Mouse (Mus musculus) G1E (cell line): ENCODE data around the gene Cd47. TPM values are rescaled to one million over a fixed set of nuclear protein-coding genes. Genes with fewer than 3 reads are reported as not detected.
A peak's percentile ranks its signal among the peaks of the same experiment; 100 is the strongest.

Experiments
- ATAC-seq: 2 replicates; pipeline ENCODE4 v1.8.0; 2016; ENCODE audit warnings: mild to moderate bottlenecking; ENCODE audit not compliant: insufficient number of reproducible peaks, poor library complexity, low FRiP score, severe bottlenecking; ENCODE audit errors: extremely low read depth
- DNase-seq: peaks from one replicate; pipeline ENCODE4 v3.0.0; 2012; ENCODE audit warnings: low spot score
- H3K27me3 ChIP-seq: 2 replicates; pipeline ENCODE4 v1.6.1; 2012; ENCODE audit warnings: mild to moderate bottlenecking, low read length, inconsistent platforms; ENCODE audit not compliant: insufficient read depth
- H3K36me3 ChIP-seq: replicated peaks from 2 replicates; pipeline ENCODE3; 2012; ENCODE audit warnings: mild to moderate bottlenecking, inconsistent platforms
- H3K4me1 ChIP-seq: 2 replicates; pipeline ENCODE4 v1.6.1; 2012; ENCODE audit warnings: low read depth, low read length, inconsistent platforms, mixed read lengths; ENCODE audit not compliant: insufficient read depth
- H3K4me3 ChIP-seq: 2 replicates; pipeline ENCODE4 v1.5.1; 2012; ENCODE audit warnings: low read depth, mild to moderate bottlenecking, inconsistent platforms, low read length, moderate library complexity, mixed read lengths
- H3K9me3 ChIP-seq: replicated peaks from 2 replicates; pipeline ENCODE4 v1.6.1; 2012; ENCODE audit warnings: inconsistent platforms
- CTCF ChIP-seq: IDR thresholded peaks from 2 replicates; pipeline ENCODE4 v1.5.1; 2012; ENCODE audit warnings: low read depth, low read length, inconsistent platforms, mixed read lengths
- GATA1 ChIP-seq: IDR thresholded peaks from 2 replicates; pipeline ENCODE4 v1.6.1; 2012; ENCODE audit warnings: borderline replicate concordance, low read length, inconsistent platforms, mixed read lengths
- GATA2 ChIP-seq: IDR thresholded peaks from 2 replicates; pipeline ENCODE4 v1.6.1; 2012; ENCODE audit warnings: low read depth, low read length, inconsistent platforms, borderline replicate concordance
- POLR2AphosphoS5 ChIP-seq: IDR thresholded peaks from 2 replicates; pipeline ENCODE4 v1.6.1; 2012; ENCODE audit warnings: low read depth, low read length, inconsistent platforms; ENCODE audit not compliant: insufficient replicate concordance
- TAL1 ChIP-seq: conservative IDR thresholded peaks from 2 replicates; pipeline ENCODE4 v1.6.1; 2012; ENCODE audit warnings: low read depth, low read length, inconsistent platforms, mixed read lengths
- polyA plus RNA-seq: library from polyadenylated mRNA; stranded (reverse); fragments of >175 nt; gene quantifications from 2 replicates; pipeline ENCODE4 v1.2.3, GENCODE M21; 2012
- total RNA-seq, 2 experiments: library from RNA; stranded (forward) in 1 of 2; stranded (reverse) in 1 of 2; fragments of 200-1000 nt in 1 of 2; fragments of >200 nt in 1 of 2; fragmentation: Nextera tagmentation in 1 of 2; gene quantifications; 2 replicates each; pipeline ENCODE4 v1.2.3; 2014 to 2017

The Cd47 gene
- total and polyA plus RNA-seq, 3 experiments: 88.8 to 451 (median 155) TPM

GRCm38 (mm10) chr16:49858907-49859853 is 58.8 kb downstream of the Cd47 start:
- DNase-seq (no peak), ATAC-seq (0 out of 2 replicates have a peak, but pooled peaks have one; percentile 1)
- TF ChIP-seq CTCF (peak; percentile 30; the same call in 1 of the 2 replicates), GATA1 (no peak), TAL1 (0 out of 2 replicates have a peak, but pooled peaks have one; percentile 8)
- H3K27me3 ChIP-seq: no peaks in the 10 kb centered on the region
- peaks cover 50% of the 10 kb centered on the region for H3K36me3 ChIP-seq
- H3K4me1 ChIP-seq: peaks cover 62% of the 10 kb centered on the region
- H3K9me3 ChIP-seq: no peaks in the 10 kb centered on the region
- peak overlapping the region; percentile 94 for H3K4me3 ChIP-seq

GRCm38 (mm10) chr16:49861986-49862385 is 61.7 kb downstream of the Cd47 start:
- ATAC-seq (no peak), DNase-seq (no peak)
- Histone ChIP-seq H3K4me3 (no peak overlapping the region), H3K9me3 (no peaks in the 10 kb centered on the region), H3K27me3 (no peaks in the 10 kb centered on the region), H3K4me1 (peaks cover 60% of the 10 kb centered on the region), H3K36me3 (peaks cover 66% of the 10 kb centered on the region)
- TF ChIP-seq POLR2AphosphoS5: no peak

- TF ChIP-seq GATA1 (no peak), CTCF (no peak), TAL1 (no peak), GATA2 (no peak), POLR2AphosphoS5 (no peak)
- H3K27me3 ChIP-seq: no peaks in the 10 kb centered on the region
- no peaks in the 10 kb centered on the region for H3K9me3 ChIP-seq
- H3K36me3 ChIP-seq: peaks cover 84% of the 10 kb centered on the region
- no peak overlapping the region for H3K4me3 ChIP-seq
- ATAC-seq (no peak), DNase-seq (no peak)
- peaks cover 68% of the 10 kb centered on the region for H3K4me1 ChIP-seq
These were observed 66.3 kb downstream of the Cd47 start for GRCm38 (mm10) chr16:49866617-49867016.

- peaks cover 56% of the 10 kb centered on the region for H3K4me1 ChIP-seq
- no peak for TF ChIP-seq GATA1
- no peak for TF ChIP-seq CTCF
- TF ChIP-seq TAL1: no peak
- TF ChIP-seq GATA2: no peak
- TF ChIP-seq POLR2AphosphoS5: no peak
- H3K27me3 ChIP-seq: no peaks in the 10 kb centered on the region
- no peak overlapping the region for H3K4me3 ChIP-seq
- ATAC-seq (0 out of 2 replicates have a peak, but pooled peaks have one; percentile 22), DNase-seq (no peak)
- no peaks in the 10 kb centered on the region for H3K9me3 ChIP-seq
- peaks cover 79% of the 10 kb centered on the region for H3K36me3 ChIP-seq
These were observed 67.9 kb downstream of the Cd47 start for GRCm38 (mm10) chr16:49868278-49868677.

GRCm38 (mm10) chr16:49873918-49874317 is 73.6 kb downstream of the Cd47 start:
- Histone ChIP-seq H3K27me3 (no peaks in the 10 kb centered on the region), H3K4me1 (peaks cover 69% of the 10 kb centered on the region), H3K4me3 (no peak overlapping the region), H3K9me3 (no peaks in the 10 kb centered on the region), H3K36me3 (peaks cover 78% of the 10 kb centered on the region)
- DNase-seq (no peak), ATAC-seq (no peak)
- TF ChIP-seq CTCF: no peak
- no peak for TF ChIP-seq GATA1
- TF ChIP-seq POLR2AphosphoS5: no peak
- TF ChIP-seq GATA2: no peak
- no peak for TF ChIP-seq TAL1

GRCm38 (mm10) chr16:49874546-49874945 is 74.2 kb downstream of the Cd47 start:
- ATAC-seq (no peak), DNase-seq (no peak)
- no peaks in the 10 kb centered on the region for H3K27me3 ChIP-seq
- H3K4me3 ChIP-seq: no peak overlapping the region
- TF ChIP-seq CTCF (no peak), TAL1 (no peak), POLR2AphosphoS5 (no peak), GATA2 (no peak), GATA1 (no peak)
- peaks cover 68% of the 10 kb centered on the region for H3K4me1 ChIP-seq
- peaks cover 77% of the 10 kb centered on the region for H3K36me3 ChIP-seq
- no peaks in the 10 kb centered on the region for H3K9me3 ChIP-seq
